ENCODE assay signal across 25 mouse cellular contexts in genomic region chr19:58952236-58952635, GRCm38 (mm10). TPM values are rescaled to one million over a fixed set of nuclear protein-coding genes. Genes with fewer than 3 reads are reported as not detected.
A peak's percentile ranks its signal among the peaks of the same experiment; 100 is the strongest.
DNase-seq lines count a peak whose midpoint lies in the region; ATAC-seq and TF ChIP-seq lines count a peak whose summit lies in the region.
"Had no signal": no experiment of that assay in that cellular context is flagged by ENCODE, and none has a peak within 500 bp of the region (broad histone marks: within the 10 kb centered on the region; RNA-seq: fewer than 3 reads in every experiment).

No protein-coding gene starts in this region.

- H3K9me3 ChIP-seq in CH12.LX (replicated peaks; ENCODE audit: low read length) = no peaks in the 10 kb centered on the region
- H3K9me3 ChIP-seq in MEL (replicated peaks; ENCODE audit: insufficient read depth, low read length) = no peaks in the 10 kb centered on the region
- no peaks in the 10 kb centered on the region for H3K9me3 ChIP-seq in forebrain, embryonic 15.5 days
- H3K9me3 ChIP-seq: G1E had no signal

- no peak overlapping the region for H3K27ac ChIP-seq in CH12.LX (ENCODE audit: insufficient read depth, low read depth)
- no peak overlapping the region for H3K27ac ChIP-seq in MEL (ENCODE audit: control insufficient read depth, low read depth, low read length)
- no peak overlapping the region for H3K27ac ChIP-seq in forebrain, embryonic 15.5 days (replicated peaks)

- TF ChIP-seq RAD21 in CH12.LX (IDR thresholded peaks at IDR 0.05; ENCODE audit: low read depth, low read length) = no peak
- TF ChIP-seq RAD21 in MEL (IDR thresholded peaks at IDR 0.05; ENCODE audit: low read depth, low read length) = no peak

- H3K9ac ChIP-seq in CH12.LX (ENCODE audit: insufficient read depth, low read depth) = no peak overlapping the region
- H3K9ac ChIP-seq in MEL (ENCODE audit: control insufficient read depth, low read depth, low read length, poor library complexity, severe bottlenecking) = peak overlapping the region; percentile 30
- H3K9ac ChIP-seq in forebrain, embryonic 15.5 days (replicated peaks) = no peak overlapping the region

- TF ChIP-seq EP300 in CH12.LX (IDR thresholded peaks at IDR 0.05; ENCODE audit: low read length) = no peak
- TF ChIP-seq EP300 in MEL (IDR thresholded peaks at IDR 0.05; ENCODE audit: low read depth in 1 of 2, low read length in 2 of 2) = peak in 1 of 2 experiments; percentile 17; a peak in 1 of 4 replicates

- TF ChIP-seq POLR2A in CH12.LX (IDR thresholded peaks at IDR 0.05; ENCODE audit: low read depth, low read length) = no peak
- TF ChIP-seq POLR2A in MEL (IDR thresholded peaks at IDR 0.05; ENCODE audit: control insufficient read depth in 1 of 2, insufficient read depth in 1 of 2, low read depth in 1 of 2, low read length in 2 of 2, poor library complexity in 1 of 2) = no peak

- H3K36me3 ChIP-seq in CH12.LX (replicated peaks in 1 of 2; ENCODE audit: control insufficient read depth in 1 of 2, insufficient read depth in 1 of 2, low read length in 1 of 2) = no peaks in the 10 kb centered on the region
- peaks cover 0 to 2% of the 10 kb centered on the region in 2 experiments; a peak in 1 of 4 replicates for H3K36me3 ChIP-seq in MEL (ENCODE audit: control insufficient read depth in 1 of 2, insufficient read depth in 2 of 2, low read length in 2 of 2)
- H3K36me3 ChIP-seq in forebrain, embryonic 15.5 days = no peaks in the 10 kb centered on the region
- H3K36me3 ChIP-seq: G1E had no signal

- peak; percentile 75 for DNase-seq in A20 (ENCODE audit: low read depth, low spot score)
- DNase-seq in CH12.LX (ENCODE audit: extremely low read depth) = no peak
- DNase-seq in MEL (ENCODE audit: low read depth, low spot score) = peak; percentile 48
- DNase-seq in MEL-GATA-1-ER (ENCODE audit: extremely low read depth, low read depth) = peak; percentile 3
- no peak for DNase-seq in retina, postnatal 1 day
- DNase-seq in embryo, embryonic 11 days = no peak
- no peak for DNase-seq in heart, postnatal 36 days
- DNase-seq: adrenal gland, adult 2 months; adrenal gland, adult 8-10 months; adrenal gland, postnatal 10 days; adrenal gland, postnatal 14 days; adrenal gland, postnatal 25 days; adrenal gland, postnatal 36 days; B cell, adult 2 months; cerebellum, adult 11 months; cerebellum, adult 11-12 months; cerebellum, adult 18-20 months; cerebellum, adult 2 months; cerebellum, adult 8-10 months; cerebellum, adult 9-10 months had no signal

- ATAC-seq in forebrain, embryonic 15.5 days (replicated peaks) = no peak
- ATAC-seq: activated CD4-positive, CD25-positive, alpha-beta regulatory T cell, adult 4 months; CD4-positive, CD25-positive, alpha-beta regulatory T cell, adult 4 months; Patski had no signal

- peak overlapping the region; percentile 24 for H3K4me2 ChIP-seq in CH12.LX (ENCODE audit: insufficient read depth, low read depth, poor library complexity, severe bottlenecking)
- H3K4me2 ChIP-seq in forebrain, embryonic 15.5 days (replicated peaks) = no peak overlapping the region

- intact Hi-C loops in heart, postnatal 36 days (cut with DNase I) = no loop called here

- H3K4me1 ChIP-seq in CH12.LX (ENCODE audit: control insufficient read depth in 1 of 2, insufficient read depth in 2 of 2) = peaks cover 3 to 15% of the 10 kb centered on the region in 2 experiments; a peak in 3 of 4 replicates
- peaks cover 2 to 7% of the 10 kb centered on the region in 2 experiments; a peak in 3 of 4 replicates for H3K4me1 ChIP-seq in MEL (ENCODE audit: control insufficient read depth in 1 of 2, insufficient read depth in 2 of 2, low read length in 2 of 2)
- peaks cover 7% of the 10 kb centered on the region; the same call in 1 of the 2 replicates for H3K4me1 ChIP-seq in forebrain, embryonic 15.5 days

- 74% methylated on average over 12 of the region's 13 CpGs for WGBS in forebrain, embryonic 15.5 days

- H3K27me3 ChIP-seq in CH12.LX (replicated peaks) (no peaks in the 10 kb centered on the region), MEL (ENCODE audit: control insufficient read depth in 1 of 2, insufficient read depth in 2 of 2, low read length in 2 of 2) (no peaks in the 10 kb centered on the region)
- peaks cover 13% of the 10 kb centered on the region for H3K27me3 ChIP-seq in forebrain, embryonic 15.5 days

- dilution Hi-C loops in CH12.LX (cut with MboI; ENCODE audit: extremely low pct_ligation_motif_present, extremely low pct_unique_long_range_greater_than_20kb, low sequenced_read_pairs) = no loop called here

- TF ChIP-seq CTCF in CH12.LX (conservative IDR thresholded peaks at IDR 0.05 in 1 of 2, IDR thresholded peaks at IDR 0.05 in 1 of 2; ENCODE audit: low read depth in 2 of 2, low read length in 2 of 2) = no peak
- no peak for TF ChIP-seq CTCF in MEL (IDR thresholded peaks at IDR 0.05 in 2 of 3, conservative IDR thresholded peaks at IDR 0.05 in 1 of 3; ENCODE audit: control insufficient read depth in 1 of 3, insufficient read depth in 1 of 3, low read depth in 2 of 3, low read length in 3 of 3, poor library complexity in 1 of 3, severe bottlenecking in 1 of 3)

- H3K79me2 ChIP-seq in CH12.LX (replicated peaks; ENCODE audit: control insufficient read depth, extremely low read depth, insufficient read depth, poor library complexity, severe bottlenecking) (no peaks in the 10 kb centered on the region), MEL (ENCODE audit: control insufficient read depth, insufficient read depth, low read length, poor library complexity) (no peaks in the 10 kb centered on the region)

- in situ Hi-C loops in CH12.LX (cut with MboI; ENCODE audit: low pct_ligation_motif_present, low pct_unique_long_range_greater_than_20kb, low sequenced_read_pairs) = no loop called here

- H3K4me3 ChIP-seq in CH12.LX (replicated peaks in 1 of 3; ENCODE audit: low read depth in 2 of 3, low read length in 2 of 3, poor library complexity in 1 of 3) = no peak overlapping the region
- H3K4me3 ChIP-seq in MEL (ENCODE audit: control insufficient read depth in 1 of 2, insufficient read depth in 1 of 2, low read depth in 2 of 2, low read length in 2 of 2) = peak overlapping the region; percentile 36 to 70; a peak in 3 of 4 replicates
- no peak overlapping the region for H3K4me3 ChIP-seq in forebrain, embryonic 15.5 days

TF ChIP-seq in CH12.LX, 34 proteins besides CTCF, POLR2A, EP300 and RAD21:
- no peak for TF ChIP-seq TBP (conservative IDR thresholded peaks at IDR 0.05; ENCODE audit: low read depth, low read length)
- TF ChIP-seq ZNF384 (IDR thresholded peaks at IDR 0.05; ENCODE audit: low read depth, low read length) = peak; percentile 50
- TF ChIP-seq MAZ (IDR thresholded peaks at IDR 0.05; ENCODE audit: low read depth, low read length) = no peak
- TF ChIP-seq JUN (IDR thresholded peaks at IDR 0.05; ENCODE audit: insufficient read depth, low read depth, low read length) = no peak

TF ChIP-seq in MEL, 35 proteins besides CTCF, POLR2A, EP300 and RAD21:
- TF ChIP-seq RCOR1 (IDR thresholded peaks at IDR 0.05; ENCODE audit: low read depth, low read length) (no peak), ETS1 (IDR thresholded peaks at IDR 0.05; ENCODE audit: low read depth, low read length) (peak; percentile 22; the same call in 1 of the 2 replicates), GATA1 (IDR thresholded peaks at IDR 0.05; ENCODE audit: low read depth, low read length) (peak; percentile 46), ZNF384 (IDR thresholded peaks at IDR 0.05; ENCODE audit: low read depth, low read length) (peak; percentile 84)

RNA-seq across cellular contexts. Expression of gene Hspa12a, which starts 8.8 kb away (rescaled TPM):
- total RNA-seq in CH12.LX (2012; rRNA removed) (0.92 and 1.4 TPM in 2 replicates), CH12.LX (2014; rRNA removed) (1.2 and 1.4 TPM in 2 replicates), MEL (2012; rRNA removed) (not detected in 2 replicates)
- polyA plus RNA-seq in CH12.LX (2012; ENCODE audit: insufficient read length, low read depth) (1.6 and 1.9 TPM in 2 replicates), MEL (2012; ENCODE audit: insufficient read depth in 1 of 2, insufficient read length in 2 of 2, low read depth in 1 of 2, low replicate concordance in 2 of 2, missing spikeins in 1 of 2) (not detected)
- polyA plus RNA-seq in forebrain, embryonic 15.5 days (2015; fragmentation: Nextera tagmentation; extraction: Ambion mirVana) = 44.6 and 54.4 TPM in 2 replicates
- 10 to 100 TPM; 14.9 to 17.1 TPM for total RNA-seq in heart, postnatal 36 days (2021)
- polyA plus RNA-seq: G1E had no signal

RNA-seq across cellular contexts. Expression of gene Eno4, which starts 9.0 kb away (rescaled TPM):
- total RNA-seq in CH12.LX (2012; rRNA removed) (0.25 and 0.34 TPM in 2 replicates), CH12.LX (2014; rRNA removed) (1.1 and 1.2 TPM in 2 replicates), MEL (2012; rRNA removed) (not detected in 2 replicates)
- polyA plus RNA-seq in CH12.LX (2012; ENCODE audit: insufficient read length, low read depth) (1.3 and 1.6 TPM in 2 replicates), MEL (2012; ENCODE audit: insufficient read depth in 1 of 2, insufficient read length in 2 of 2, low read depth in 1 of 2, low replicate concordance in 2 of 2, missing spikeins in 1 of 2) (not detected)
- polyA plus RNA-seq in forebrain, embryonic 15.5 days (2015; fragmentation: Nextera tagmentation; extraction: Ambion mirVana) = 1.8 and 2.4 TPM in 2 replicates
- total RNA-seq in heart, postnatal 36 days (2021) = not detected
- polyA plus RNA-seq: activated CD4-positive, CD25-positive, alpha-beta regulatory T cell, adult 4 months; CD4-positive, CD25-positive, alpha-beta regulatory T cell, adult 4 months had no signal

Comparison
In these comparisons a context has a peak if more than half of its experiments do, and no peak if none do; other contexts are left out.
1. DNase-seq: peak in A20 (single experiment), MEL (single experiment) and MEL-GATA-1-ER (single experiment); none in CH12.LX (single experiment), retina, postnatal 1 day (single experiment), embryo, embryonic 11 days (single experiment) and heart, postnatal 36 days (0 of 2).
2. H3K4me3 ChIP-seq: peak in MEL (2 of 2); none in CH12.LX (0 of 3) and forebrain, embryonic 15.5 days (single experiment).
3. RNA of gene Hspa12a, which starts 8.8 kb away (total RNA-seq): 14.9 to 17.1 TPM in heart, postnatal 36 days; 0.92 to 1.4 TPM in CH12.LX and not detected in MEL; every median in the first group is over 4 times any median in the second.